Mouse (Mus musculus): ENCODE measurements at regions not wholly inside any gene's neighbourhood (a gene's known extent, or its start where the extent isn't known, plus 50 kb on each side); places are given as distances from the start of the nearest gene placed in this dataset.

- DNase-seq = no peak
- intact Hi-C loops (cut with DNase I) = no loop called here
These were observed 591.6 kb downstream of the Tmem132b start for GRCm38 (mm10) chr5:126123216-126123615.

GRCm38 (mm10) chr5:126127486-126127885 lies 595.9 kb downstream of the Tmem132b start:
- no peak for DNase-seq
- intact Hi-C loops (cut with DNase I) = no loop called here

GRCm38 (mm10) chr5:126148908-126149307 lies 617.3 kb downstream of the Tmem132b start:
- intact Hi-C loops (cut with DNase I) = no loop called here
- no peak for DNase-seq

- intact Hi-C loops (cut with DNase I) = no loop called here
- DNase-seq = no peak
These were observed 623.8 kb downstream of the Tmem132b start for GRCm38 (mm10) chr5:126155216-126155880.

GRCm38 (mm10) chr5:126186111-126186510 lies 654.5 kb downstream of the Tmem132b start:
- DNase-seq = no peak
- intact Hi-C loops (cut with DNase I) = no loop called here

GRCm38 (mm10) chr5:126199876-126200275 lies 668.3 kb downstream of the Tmem132b start:
- no peak for DNase-seq
- intact Hi-C loops (cut with DNase I) = no loop called here

GRCm38 (mm10) chr5:126201535-126201934 lies 670.0 kb downstream of the Tmem132b start:
- intact Hi-C loops (cut with DNase I) = no loop called here
- no peak for DNase-seq

- DNase-seq = no peak
- intact Hi-C loops (cut with DNase I) = no loop called here
These were observed 670.4 kb downstream of the Tmem132b start for GRCm38 (mm10) chr5:126201996-126202395.

GRCm38 (mm10) chr5:126217016-126217415 lies 685.4 kb downstream of the Tmem132b start:
- no peak for DNase-seq
- intact Hi-C loops (cut with DNase I) = no loop called here

- intact Hi-C loops (cut with DNase I) = no loop called here
- DNase-seq = no peak
These were observed 686.2 kb downstream of the Tmem132b start for GRCm38 (mm10) chr5:126217746-126218145.

- intact Hi-C loops (cut with DNase I) = no loop called here
- DNase-seq = no peak
These were observed 692.1 kb downstream of the Tmem132b start for GRCm38 (mm10) chr5:126223696-126224095.

- intact Hi-C loops (cut with DNase I) = no loop called here
These were observed 699.2 kb downstream of the Tmem132b start for GRCm38 (mm10) chr5:126230768-126231167.

GRCm38 (mm10) chr5:126238071-126238470 lies 706.5 kb downstream of the Tmem132b start:
- intact Hi-C loops (cut with DNase I) = no loop called here
- no peak for DNase-seq

More at GRCm38 (mm10) chr5:126230768-126231167, 699.2 kb downstream of the Tmem132b start:
- no peak for DNase-seq

GRCm38 (mm10) chr5:126245776-126246175 lies 714.2 kb downstream of the Tmem132b start:
- no peak for DNase-seq
- intact Hi-C loops (cut with DNase I) = no loop called here

GRCm38 (mm10) chr5:126250331-126250730 lies 718.8 kb downstream of the Tmem132b start:
- DNase-seq = no peak
- intact Hi-C loops (cut with DNase I) = no loop called here

- intact Hi-C loops (cut with DNase I) = no loop called here
- no peak for DNase-seq
These were observed 723.1 kb downstream of the Tmem132b start for GRCm38 (mm10) chr5:126254661-126255060.

GRCm38 (mm10) chr5:126257860-126258259 lies 726.3 kb downstream of the Tmem132b start:
- no peak for DNase-seq
- intact Hi-C loops (cut with DNase I) = no loop called here

- no peak for DNase-seq
- intact Hi-C loops (cut with DNase I) = no loop called here
These were observed 734.9 kb downstream of the Tmem132b start for GRCm38 (mm10) chr5:126266471-126266870.

- no peak for DNase-seq
- intact Hi-C loops (cut with DNase I) = no loop called here
These were observed 735.5 kb downstream of the Tmem132b start for GRCm38 (mm10) chr5:126266929-126267609.

GRCm38 (mm10) chr5:126268592-126268991 lies 737.0 kb downstream of the Tmem132b start:
- no peak for DNase-seq
- intact Hi-C loops (cut with DNase I) = no loop called here

- intact Hi-C loops (cut with DNase I) = no loop called here
- DNase-seq = no peak
These were observed 742.7 kb downstream of the Tmem132b start for GRCm38 (mm10) chr5:126274316-126274715.

GRCm38 (mm10) chr5:126281057-126281728 lies 749.6 kb downstream of the Tmem132b start:
- intact Hi-C loops (cut with DNase I) = no loop called here
- no peak for DNase-seq

Measured in heart, postnatal 10 days (tissue).